In the genomic region with DNA sequence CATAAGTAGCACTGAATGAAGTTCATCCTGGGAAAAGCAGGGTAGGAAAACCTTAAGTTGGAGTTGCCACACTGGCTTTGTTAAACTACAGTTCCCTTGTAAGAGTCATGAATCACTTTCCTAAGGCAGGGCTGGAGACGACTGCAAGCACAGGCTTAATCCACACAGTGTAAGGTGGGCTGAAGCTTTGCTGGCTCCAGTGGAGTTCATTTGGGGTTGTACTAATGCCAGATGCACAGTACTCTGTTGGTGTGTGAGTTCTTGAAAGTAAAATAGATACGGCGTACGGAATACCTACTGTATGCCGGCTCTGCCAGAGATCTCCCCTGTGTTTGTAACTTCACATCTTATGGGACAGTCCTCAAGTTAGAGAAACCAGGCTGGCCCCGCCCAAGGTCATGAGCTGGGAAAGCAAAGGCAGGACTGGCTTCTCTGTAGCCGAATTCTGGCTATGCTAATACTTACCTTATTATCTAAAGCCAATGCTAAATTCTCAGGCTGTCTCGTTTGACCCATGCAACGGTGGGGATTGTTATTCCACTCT, we compare ENCODE assay signal across 8 mouse cellular contexts. TPM values are rescaled to one million over a fixed set of nuclear protein-coding genes. Genes with fewer than 3 reads are reported as not detected.
A peak's percentile ranks its signal among the peaks of the same experiment; 100 is the strongest.
DNase-seq lines count a peak whose midpoint lies in the region; ATAC-seq and TF ChIP-seq lines count a peak whose summit lies in the region.

No protein-coding gene starts in this region.

- DNase-seq in left cerebral cortex, adult 2 months (ENCODE audit: extremely low spot score in 1 of 2, low spot score in 2 of 2) = no peak
- no peak for DNase-seq in left cerebral cortex, adult 18-20 months (ENCODE audit: low spot score in 2 of 2)
- no peak for DNase-seq in forebrain, embryonic 10.5 days (ENCODE audit: extremely low spot score, low spot score)
- DNase-seq in thymus, postnatal 10 days (ENCODE audit: low spot score in 2 of 2) = no peak
- DNase-seq in cerebellum, adult 11-12 months = no peak
- DNase-seq in urinary bladder, adult 2 months (ENCODE audit: low spot score) = no peak

- peak overlapping the region; percentile 84 for H3K27ac ChIP-seq in left cerebral cortex, adult 2 months
- peak overlapping the region; percentile 92 for H3K27ac ChIP-seq in forebrain, embryonic 10.5 days
- H3K27ac ChIP-seq in intestine, embryonic 15.5 days = peak overlapping the region; percentile 86; the same call in 1 of the 2 replicates
- H3K27ac ChIP-seq in midbrain, embryonic 16.5 days (ENCODE audit: low read length) = peak overlapping the region; percentile 89

- no peaks in the 10 kb centered on the region for H3K27me3 ChIP-seq in forebrain, embryonic 10.5 days (ENCODE audit: poor library complexity, severe bottlenecking)
- H3K27me3 ChIP-seq in intestine, embryonic 15.5 days (replicated peaks) = no peaks in the 10 kb centered on the region
- no peaks in the 10 kb centered on the region for H3K27me3 ChIP-seq in midbrain, embryonic 16.5 days (ENCODE audit: control insufficient read depth, insufficient read depth, low read depth, low read length)

- intact Hi-C loops in left cerebral cortex, adult 2 months (cut with DNase I) = loop anchor here (2.0 kb wide), 1 partner anchor 68 kb away; no protein-coding TSS in a partner anchor

- H3K36me3 ChIP-seq in forebrain, embryonic 10.5 days (replicated peaks) = no peaks in the 10 kb centered on the region
- H3K36me3 ChIP-seq in intestine, embryonic 15.5 days = no peaks in the 10 kb centered on the region
- H3K36me3 ChIP-seq in midbrain, embryonic 16.5 days (ENCODE audit: control insufficient read depth, insufficient read depth, low read length) = no peaks in the 10 kb centered on the region

- WGBS in forebrain, embryonic 10.5 days = 82% methylated on average over 9 of the region's 9 CpGs
- 63% methylated on average over 9 of the region's 9 CpGs for WGBS in intestine, embryonic 15.5 days
- 68% methylated on average over 9 of the region's 9 CpGs for WGBS in midbrain, embryonic 16.5 days

- H3K4me3 ChIP-seq in left cerebral cortex, adult 2 months = peak overlapping the region; percentile 52
- H3K4me3 ChIP-seq in forebrain, embryonic 10.5 days = peak overlapping the region; percentile 54
- peak overlapping the region; percentile 43 for H3K4me3 ChIP-seq in intestine, embryonic 15.5 days (replicated peaks)
- H3K4me3 ChIP-seq in midbrain, embryonic 16.5 days (ENCODE audit: low read depth, low read length) = peak overlapping the region; percentile 49

- H3K4me2 ChIP-seq in intestine, embryonic 15.5 days (replicated peaks) = peak overlapping the region; percentile 84
- peak overlapping the region; percentile 86 for H3K4me2 ChIP-seq in midbrain, embryonic 16.5 days (ENCODE audit: low read length)

- H3K9ac ChIP-seq in intestine, embryonic 15.5 days = peak overlapping the region; percentile 72; the same call in 1 of the 2 replicates
- peak overlapping the region; percentile 86 for H3K9ac ChIP-seq in midbrain, embryonic 16.5 days (ENCODE audit: low read depth, low read length)

- H3K9me3 ChIP-seq in forebrain, embryonic 10.5 days = no peaks in the 10 kb centered on the region
- H3K9me3 ChIP-seq in intestine, embryonic 15.5 days = no peaks in the 10 kb centered on the region
- no peaks in the 10 kb centered on the region for H3K9me3 ChIP-seq in midbrain, embryonic 16.5 days (replicated peaks; ENCODE audit: control insufficient read depth, low read length, poor library complexity, severe bottlenecking)

- peaks cover 23% of the 10 kb centered on the region for H3K4me1 ChIP-seq in forebrain, embryonic 10.5 days
- peaks cover 9% of the 10 kb centered on the region for H3K4me1 ChIP-seq in intestine, embryonic 15.5 days (replicated peaks)
- peaks cover 15% of the 10 kb centered on the region; the same call in 1 of the 2 replicates for H3K4me1 ChIP-seq in midbrain, embryonic 16.5 days (ENCODE audit: control insufficient read depth, insufficient read depth, low read length)

- peak; percentile 28 for ATAC-seq in intestine, embryonic 15.5 days
- peak; percentile 40; the same call in 1 of the 2 replicates for ATAC-seq in midbrain, embryonic 16.5 days

- TF ChIP-seq CTCF in left cerebral cortex, adult 2 months (IDR thresholded peaks at IDR 0.05) = no peak

RNA-seq across cellular contexts. Expression of gene Sspn, which starts 3.3 kb away (rescaled TPM):
- total RNA-seq in left cerebral cortex, adult 2 months (2021) = 1 to 10 TPM; 3.2 to 3.9 TPM
- 1 to 10 TPM; 4.5 to 4.6 TPM for total RNA-seq in left cerebral cortex, adult 18-20 months (2021)
- polyA plus RNA-seq in forebrain, embryonic 10.5 days (2016; fragmentation: Nextera tagmentation; extraction: Ambion mirVana) = 1.4 and 1.8 TPM in 2 replicates
- 7.7 and 8.6 TPM in 2 replicates for polyA plus RNA-seq in intestine, embryonic 15.5 days (2015; fragmentation: Nextera tagmentation; extraction: Ambion mirVana)
- polyA plus RNA-seq in midbrain, embryonic 16.5 days (2015; fragmentation: Nextera tagmentation; extraction: Ambion mirVana) = 4.4 and 6.2 TPM in 2 replicates
- polyA plus RNA-seq in urinary bladder, adult 2 months (2012; rRNA removed) = 34.5 and 54.4 TPM in 2 replicates
